Mouse (Mus musculus) brain, adult 2 months (tissue): ENCODE results near the gene Wnt9a.
"Not testable (repeated sequence)": the region's sequence is repeated elsewhere in the genome, so short reads cannot be mapped to it uniquely, and the experiment has no call there.

Experiments
- DNase-seq: peaks from one replicate; pipeline ENCODE4 v3.0.0; 2011; ENCODE audit warnings: low read depth, low spot score

Wnt9a gene

GRCm38 (mm10) chr11:59306461-59307421 lies at the start of gene Wnt9a:
Gene Wnt9a, plus strand, starts transcription at chr11:59306928.
- DNase-seq, result no peak

- DNase-seq, result no peak
These were observed 47.1 kb upstream of the Wnt9a start for GRCm38 (mm10) chr11:59259647-59260046.

GRCm38 (mm10) chr11:59260706-59261493 lies 45.8 kb upstream of the Wnt9a start:
- DNase-seq, result no peak

GRCm38 (mm10) chr11:59262308-59262707 lies 44.4 kb upstream of the Wnt9a start:
- no peak for DNase-seq

GRCm38 (mm10) chr11:59263870-59264563 lies 42.7 kb upstream of the Wnt9a start:
- DNase-seq, result peak; percentile 59

- no peak for DNase-seq
These were observed 42.1 kb upstream of the Wnt9a start for GRCm38 (mm10) chr11:59264593-59264992.

- no peak for DNase-seq
These were observed 41.4 kb upstream of the Wnt9a start for GRCm38 (mm10) chr11:59265154-59265813.

GRCm38 (mm10) chr11:59266727-59267126 lies 40.0 kb upstream of the Wnt9a start:
- DNase-seq, result no peak

- no peak for DNase-seq
These were observed 32.5 kb upstream of the Wnt9a start for GRCm38 (mm10) chr11:59274184-59274583.

GRCm38 (mm10) chr11:59276877-59277276 lies 29.9 kb upstream of the Wnt9a start:
- no peak for DNase-seq

GRCm38 (mm10) chr11:59278047-59278446 lies 28.7 kb upstream of the Wnt9a start:
- DNase-seq, result no peak

- DNase-seq, result no peak
These were observed 24.6 kb upstream of the Wnt9a start for GRCm38 (mm10) chr11:59282111-59282510.

GRCm38 (mm10) chr11:59282933-59283332 lies 23.8 kb upstream of the Wnt9a start:
- DNase-seq, result peak; percentile 85

GRCm38 (mm10) chr11:59284146-59284545 lies 22.6 kb upstream of the Wnt9a start:
- no peak for DNase-seq

GRCm38 (mm10) chr11:59289706-59290105 lies 17.0 kb upstream of the Wnt9a start:
- no peak for DNase-seq

GRCm38 (mm10) chr11:59290702-59291303 lies 15.9 kb upstream of the Wnt9a start, which contains the start of gene Wnt3a:
Gene Wnt3a, minus strand, starts transcription at chr11:59290752.
- no peak for DNase-seq

GRCm38 (mm10) chr11:59293616-59294015 lies 13.1 kb upstream of the Wnt9a start:
- DNase-seq, result peak; percentile 79

GRCm38 (mm10) chr11:59297941-59298340 lies 8.8 kb upstream of the Wnt9a start:
- DNase-seq, result peak; percentile 85

- peak; percentile 61 for DNase-seq
These were observed 6.5 kb upstream of the Wnt9a start for GRCm38 (mm10) chr11:59300185-59300584.

GRCm38 (mm10) chr11:59301053-59301452 lies 5.7 kb upstream of the Wnt9a start:
- not testable (repeated sequence) for DNase-seq
